Mouse (Mus musculus) MEL (cell line): ENCODE results near the gene Zc3h13.

Experiments
- CTCF ChIP-seq, 3 experiments: IDR thresholded peaks in 2 of 3; conservative IDR thresholded peaks in 1 of 3; 2 replicates each; pipeline ENCODE4 v1.5.1; 2011 to 2012; ENCODE audit warnings: low read length in 3 of 3, low read depth in 2 of 3, mild to moderate bottlenecking in 2 of 3, improper control_type of control experiment in 1 of 3, inconsistent platforms in 1 of 3, mixed read lengths in 1 of 3, moderate library complexity in 1 of 3; ENCODE audit not compliant: control insufficient read depth in 1 of 3, insufficient read depth in 1 of 3, poor library complexity in 1 of 3, severe bottlenecking in 1 of 3
- NRF1 ChIP-seq: IDR thresholded peaks from 2 replicates; pipeline ENCODE4 v1.6.1; 2014; ENCODE audit warnings: low read depth, mild to moderate bottlenecking, inconsistent platforms, low read length, improper control_type of control experiment, moderate library complexity; ENCODE audit not compliant: poor library complexity, insufficient read depth, severe bottlenecking
- POLR2A ChIP-seq, 2 experiments: IDR thresholded peaks; 2 replicates each; pipeline ENCODE4 v1.6.1; 2011 to 2012; ENCODE audit warnings: low read length in 2 of 2, mild to moderate bottlenecking in 2 of 2, control low read depth in 1 of 2, improper control_type of control experiment in 1 of 2, low read depth in 1 of 2, moderate library complexity in 1 of 2; ENCODE audit not compliant: control insufficient read depth in 1 of 2, insufficient read depth in 1 of 2, poor library complexity in 1 of 2
- RCOR1 ChIP-seq: IDR thresholded peaks from 2 replicates; pipeline ENCODE4 v1.6.1; 2012; ENCODE audit warnings: low read depth, mild to moderate bottlenecking, inconsistent platforms, low read length, improper control_type of control experiment
- UBTF ChIP-seq: IDR thresholded peaks from 2 replicates; pipeline ENCODE4 v1.6.1; 2012; ENCODE audit warnings: low read depth, mild to moderate bottlenecking, inconsistent platforms, low read length, improper control_type of control experiment, moderate library complexity, borderline replicate concordance; ENCODE audit not compliant: insufficient read depth
- ZMIZ1 ChIP-seq: IDR thresholded peaks from 2 replicates; pipeline ENCODE4 v1.6.1; 2012; ENCODE audit warnings: low read depth, mild to moderate bottlenecking, inconsistent platforms, low read length, improper control_type of control experiment, moderate library complexity

DNA sequence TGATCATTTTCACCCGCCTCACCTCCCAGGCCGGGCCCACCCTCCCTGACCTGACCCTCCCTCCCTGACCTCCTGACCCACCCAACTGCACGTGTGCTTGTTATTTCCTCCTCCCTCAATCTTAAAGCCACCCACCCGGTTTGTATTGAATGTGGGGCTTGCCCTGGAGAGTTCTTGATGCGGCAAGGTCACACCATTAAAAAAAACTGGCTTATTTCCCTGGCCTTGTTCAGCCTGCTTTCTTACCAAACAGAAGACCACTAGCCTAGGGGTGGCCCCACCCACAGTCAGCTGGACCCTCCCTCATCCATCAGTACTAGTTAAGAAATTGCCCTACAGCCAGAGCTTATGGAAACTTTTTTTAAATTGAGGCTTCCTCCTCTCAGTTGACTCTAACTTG is 19.6 kb downstream of the Zc3h13 start:
- TF ChIP-seq RCOR1 (no peak), ZMIZ1 (no peak), CTCF (IDR thresholded peaks at IDR 0.05 in 2 of 3, conservative IDR thresholded peaks at IDR 0.05 in 1 of 3; ENCODE audit: control insufficient read depth in 1 of 3, insufficient read depth in 1 of 3, low read depth in 2 of 3, low read length in 3 of 3, poor library complexity in 1 of 3, severe bottlenecking in 1 of 3) (no peak), NRF1 (no peak), UBTF (no peak), POLR2A (IDR thresholded peaks at IDR 0.05; ENCODE audit: control insufficient read depth in 1 of 2, insufficient read depth in 1 of 2, low read depth in 1 of 2, low read length in 2 of 2, poor library complexity in 1 of 2) (no peak)
